Mouse (Mus musculus) heart, postnatal 4 days (tissue): ENCODE results near the gene Grik4. TPM values are rescaled to one million over a fixed set of nuclear protein-coding genes. Genes with fewer than 3 reads are reported as not detected.
"Not testable (repeated sequence)": the region's sequence is repeated elsewhere in the genome, so short reads cannot be mapped to it uniquely, and the experiment has no call there.

Experiments
- DNase-seq: peaks from one replicate; pipeline ENCODE4 v3.0.0; 2021
- total RNA-seq, 2 experiments: library from RNA; stranded (reverse); gene quantifications; 2 replicates each; pipeline ENCODE4 v1.2.3; 2021

Gene Grik4
- total RNA-seq, 2 experiments from 2014 or later: 0.10 TPM; not detected in 1

- no peak for DNase-seq
These were observed 147.0 kb downstream of the Grik4 start for GRCm38 (mm10) chr9:42797276-42797675.

GRCm38 (mm10) chr9:42795881-42796280, 148.4 kb downstream of the Grik4 start:
- no peak for DNase-seq

DNA sequence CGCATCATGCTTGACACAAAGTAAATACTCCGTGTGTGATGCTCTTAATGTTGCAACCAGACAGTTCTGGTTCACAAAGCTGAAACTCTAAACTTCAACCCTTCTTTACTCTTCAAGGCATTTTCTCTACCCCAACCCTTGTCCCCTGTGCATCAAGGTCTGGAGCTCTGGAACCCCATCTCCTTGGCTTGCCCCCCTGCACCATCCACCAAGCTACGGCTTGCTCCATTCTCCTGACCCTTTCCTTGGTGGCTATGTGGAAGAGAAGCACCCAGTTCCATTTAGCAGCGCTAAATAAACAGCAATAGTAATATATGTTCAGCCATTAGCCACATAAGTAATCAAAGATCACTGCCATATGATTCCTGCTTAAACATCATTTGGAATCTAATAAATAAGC, 150.3 kb downstream of the Grik4 start:
- DNase-seq: no peak

GRCm38 (mm10) chr9:42793581-42793980, 150.7 kb downstream of the Grik4 start:
- DNase-seq: no peak

DNA sequence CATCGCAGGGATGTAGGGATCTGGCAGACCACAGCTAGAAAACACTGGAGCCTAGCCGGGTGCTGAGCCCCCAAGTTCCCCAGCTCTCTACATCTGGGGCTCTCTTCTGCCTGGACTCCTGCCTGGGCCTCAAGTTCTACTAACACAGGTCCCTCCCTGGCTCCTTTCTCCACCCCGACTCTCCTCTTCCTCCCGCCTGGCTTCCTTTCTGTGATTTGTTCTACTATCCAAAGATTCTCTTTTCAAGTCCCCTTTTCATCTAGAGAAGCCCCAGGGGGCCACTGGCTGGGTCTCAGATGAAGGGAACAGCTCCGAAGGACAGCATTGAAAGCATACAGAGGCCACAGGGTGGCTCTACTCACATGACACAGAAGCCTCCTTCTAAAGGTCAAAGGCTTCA, 151.9 kb downstream of the Grik4 start:
- no peak for DNase-seq

GRCm38 (mm10) chr9:42791779-42792178, 152.5 kb downstream of the Grik4 start:
- DNase-seq: no peak

- no peak for DNase-seq
These were observed 152.9 kb downstream of the Grik4 start for GRCm38 (mm10) chr9:42791346-42791745.

DNA sequence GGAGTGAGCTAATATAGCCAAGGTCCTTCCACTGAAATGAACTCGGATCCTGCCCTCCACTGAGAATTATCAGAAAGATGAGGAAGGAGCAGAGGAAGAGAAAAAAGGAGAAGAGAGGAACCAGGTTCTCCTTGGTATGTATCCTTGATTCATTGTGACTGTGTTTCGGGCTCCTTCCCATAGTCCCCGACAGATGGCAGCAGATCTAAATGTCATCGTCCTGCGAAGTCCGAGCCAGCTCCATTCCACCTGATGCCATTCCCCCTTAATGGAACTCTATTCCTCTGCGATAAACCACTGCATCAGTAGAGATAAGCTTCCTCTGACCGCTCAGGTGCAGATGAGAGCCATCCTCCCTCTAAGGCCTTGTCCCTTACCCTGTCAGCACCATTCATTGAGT, 155.8 kb downstream of the Grik4 start:
- peak; percentile 63 for DNase-seq

GRCm38 (mm10) chr9:42786882-42787281, 157.4 kb downstream of the Grik4 start:
- no peak for DNase-seq

GRCm38 (mm10) chr9:42786286-42786685, 158.0 kb downstream of the Grik4 start:
- DNase-seq: no peak

DNA sequence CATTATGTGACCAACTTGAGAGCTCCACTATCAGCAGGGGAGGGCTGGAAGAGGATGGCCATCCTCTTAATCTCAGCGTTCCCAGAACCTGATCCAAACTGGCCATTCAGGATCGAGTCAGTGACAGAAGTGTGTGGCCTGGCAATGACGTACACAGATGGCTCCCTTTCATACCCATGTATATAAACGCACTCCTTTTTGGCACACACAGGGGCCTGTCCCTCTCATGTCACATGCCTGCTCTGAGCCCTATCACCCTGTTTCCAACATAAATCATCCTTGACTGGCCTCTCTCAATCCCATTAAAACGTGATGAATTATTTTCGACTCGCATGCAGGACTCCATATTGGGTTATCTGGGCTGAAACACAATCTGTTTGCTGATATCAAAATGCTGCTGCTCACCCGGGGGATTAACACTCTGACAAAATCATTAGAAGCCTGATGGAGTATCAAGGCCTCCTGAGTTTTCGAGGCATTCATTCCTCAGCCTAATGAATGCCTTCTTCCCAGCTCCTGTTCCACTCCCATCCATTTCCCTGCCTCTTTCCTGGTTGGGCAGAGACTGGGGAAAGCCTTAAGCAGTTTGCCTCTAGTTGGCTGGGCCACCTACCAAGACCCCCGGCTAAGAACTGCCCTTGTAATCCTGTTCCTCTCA, 159.0 kb downstream of the Grik4 start:
- no peak for DNase-seq

GRCm38 (mm10) chr9:42783248-42783903, 160.9 kb downstream of the Grik4 start:
- no peak for DNase-seq

DNA sequence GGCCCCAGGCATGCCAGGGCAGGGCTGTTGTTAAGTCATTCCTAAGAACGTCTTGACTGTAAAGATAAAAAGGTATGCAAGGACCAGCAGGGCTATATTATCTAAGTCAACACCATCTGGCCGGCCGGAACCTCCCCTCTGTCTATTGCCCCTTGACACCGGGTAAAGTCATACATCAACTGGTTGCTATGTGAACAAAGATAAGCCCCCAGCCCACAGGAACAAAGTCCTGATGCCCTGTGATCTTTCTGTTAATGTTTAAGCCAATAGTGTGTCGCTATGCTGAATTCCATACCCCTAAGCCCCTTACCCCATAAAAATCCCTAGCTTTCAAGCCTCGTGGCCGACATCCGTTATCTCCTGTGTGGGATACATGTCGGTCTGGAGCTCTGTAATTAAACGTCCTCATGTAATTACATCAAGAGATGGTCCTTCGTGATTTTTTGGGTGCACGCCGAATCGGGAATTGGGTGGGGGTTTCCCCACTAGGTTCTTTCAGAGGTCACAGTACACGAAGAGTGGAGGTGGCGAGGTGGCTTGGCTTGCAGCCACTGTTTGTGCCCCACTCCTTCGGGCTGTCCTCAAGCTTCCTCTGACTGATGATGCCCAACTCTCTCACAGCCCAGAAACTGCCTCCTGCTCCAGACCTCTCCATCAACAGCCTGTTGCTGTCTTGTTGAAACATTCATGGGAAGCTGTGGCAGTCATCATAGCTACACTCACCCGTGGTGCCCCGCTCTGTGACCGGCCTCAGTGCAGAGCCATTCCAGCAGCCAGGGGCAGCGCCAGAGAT, 165.6 kb downstream of the Grik4 start:
- not testable (repeated sequence) for DNase-seq

DNA sequence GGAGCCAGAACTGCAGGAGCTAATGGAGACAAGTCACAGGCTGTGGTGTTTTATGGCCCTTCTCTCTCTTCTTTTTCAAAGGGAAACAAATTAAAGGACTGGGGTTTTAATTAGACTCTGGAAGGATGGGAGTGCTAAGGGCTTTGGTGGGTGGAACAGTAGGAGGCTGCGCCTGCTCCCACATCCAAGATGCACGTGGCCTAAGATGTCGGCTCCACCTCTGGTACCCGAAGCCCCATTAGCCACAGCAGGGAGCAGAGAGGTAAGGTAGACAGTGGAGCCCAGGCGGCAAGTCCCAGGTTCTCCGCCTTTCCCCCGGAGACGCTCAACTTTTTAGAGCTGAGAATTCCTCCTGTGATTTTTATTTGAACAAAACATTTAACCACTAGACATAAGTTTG, 166.4 kb downstream of the Grik4 start:
- DNase-seq: no peak

- DNase-seq: no peak
These were observed 167.5 kb downstream of the Grik4 start for GRCm38 (mm10) chr9:42776804-42777203.

DNA sequence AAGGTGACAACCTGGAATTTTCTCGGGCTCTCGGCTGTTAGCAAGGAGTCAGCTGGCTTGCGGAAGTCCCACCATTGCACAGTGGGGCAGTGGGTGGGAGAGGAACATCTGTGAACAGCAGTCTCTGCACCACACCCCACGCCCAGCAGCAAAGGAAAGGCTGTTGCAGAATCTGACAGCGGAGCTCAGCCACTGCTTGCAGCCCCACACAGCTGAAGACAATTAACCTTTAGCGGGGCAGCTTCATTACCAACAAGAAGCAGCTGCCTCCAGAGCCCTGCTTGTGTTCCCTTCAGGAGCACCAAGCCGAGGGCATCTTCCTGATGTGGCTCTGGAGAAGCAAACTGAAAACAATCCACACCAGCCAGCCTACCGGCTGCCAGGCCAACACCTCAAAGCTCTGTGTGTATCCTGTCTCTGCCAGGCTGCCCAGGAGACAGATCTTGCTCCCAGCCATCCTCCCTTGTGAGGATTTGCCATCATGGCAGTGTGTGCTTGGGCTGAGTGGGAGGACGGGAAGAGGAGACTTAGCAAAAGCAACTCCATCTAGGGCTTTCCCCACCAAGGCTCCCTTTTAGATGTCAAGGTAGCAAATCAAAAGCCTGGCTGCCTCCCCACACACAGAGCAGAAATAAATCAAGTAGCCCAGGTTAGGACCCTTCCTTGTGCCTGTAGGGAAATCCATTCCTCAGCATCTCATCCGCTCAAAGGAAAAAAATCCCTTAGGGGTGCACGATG, 179.3 kb downstream of the Grik4 start:
- peak; percentile 7 for DNase-seq

DNA sequence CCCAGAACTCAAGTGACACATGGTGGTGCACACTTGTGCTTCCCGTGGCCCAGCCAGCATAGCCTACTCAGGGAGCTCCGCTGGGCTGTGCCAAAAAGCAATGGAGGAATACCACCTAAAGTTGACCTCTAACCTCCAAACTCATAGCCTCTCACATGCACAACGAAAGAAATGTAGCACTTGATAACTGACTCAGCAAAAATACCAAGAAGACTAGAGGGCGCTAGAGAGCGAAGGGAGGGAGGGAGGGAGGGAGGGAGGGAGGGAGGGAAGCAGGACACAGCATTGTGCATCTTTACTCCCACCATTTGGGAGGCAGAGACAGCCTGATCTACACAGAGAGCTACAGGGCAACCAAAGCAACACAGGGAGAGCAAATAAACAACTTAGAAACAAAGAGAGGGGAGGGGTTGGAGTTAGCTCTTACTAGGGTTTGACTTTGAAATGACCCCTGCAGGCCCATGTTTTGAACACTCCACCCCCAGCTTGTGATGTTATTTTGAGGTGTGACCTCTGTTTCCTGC, 185.5 kb downstream of the Grik4 start:
- no peak for DNase-seq

DNA sequence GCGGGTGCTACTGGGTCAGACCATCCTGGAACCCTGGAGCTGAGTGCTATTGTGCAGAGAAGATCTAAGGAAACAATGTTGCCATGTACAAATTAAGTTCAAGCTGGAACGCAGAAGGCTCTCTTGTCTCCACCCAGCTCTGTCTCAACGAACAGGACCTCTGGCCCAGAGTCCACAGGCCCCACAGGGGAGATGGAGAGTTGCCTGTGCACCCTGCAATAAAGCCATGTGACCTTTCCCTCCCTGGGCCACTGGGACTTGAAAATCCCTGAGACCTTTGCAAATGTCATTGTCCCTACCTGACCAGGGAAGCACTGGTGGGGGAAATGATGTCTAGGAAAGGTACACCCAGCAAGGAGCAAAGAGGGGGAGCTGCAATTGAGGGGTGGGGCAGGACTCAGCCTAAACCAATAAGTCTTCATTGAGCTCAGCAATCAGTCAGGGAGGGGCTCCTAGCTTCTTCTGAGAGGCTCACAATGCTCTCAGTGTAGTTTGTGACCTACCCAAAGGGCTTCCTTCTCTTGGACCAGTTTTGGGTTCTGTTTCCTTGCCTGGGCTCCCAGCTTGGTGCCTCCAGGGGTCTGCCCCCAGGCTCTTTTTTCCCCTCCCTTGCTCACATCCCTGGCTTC, 187.2 kb downstream of the Grik4 start:
- DNase-seq: no peak

DNA sequence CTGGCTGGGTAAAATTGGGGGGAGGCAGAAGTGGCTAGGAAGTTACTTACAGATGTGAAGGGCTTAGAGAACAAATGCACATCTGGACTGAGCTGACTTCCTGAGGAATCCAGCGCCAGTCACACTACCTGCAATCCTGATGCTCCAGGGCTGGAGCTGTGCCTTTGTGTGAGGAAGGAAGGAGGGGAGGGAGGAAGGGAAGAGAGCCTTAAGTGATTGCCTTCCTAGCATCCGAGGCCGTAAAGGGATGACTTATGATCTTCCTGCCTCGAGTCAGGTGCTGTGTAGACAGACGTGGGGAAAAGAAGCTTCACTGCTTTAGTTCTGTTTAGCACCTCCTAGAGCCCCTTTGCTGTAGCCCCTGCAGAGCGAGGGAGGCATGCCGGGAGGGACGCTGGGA, 189.6 kb downstream of the Grik4 start:
- DNase-seq: no peak

DNA sequence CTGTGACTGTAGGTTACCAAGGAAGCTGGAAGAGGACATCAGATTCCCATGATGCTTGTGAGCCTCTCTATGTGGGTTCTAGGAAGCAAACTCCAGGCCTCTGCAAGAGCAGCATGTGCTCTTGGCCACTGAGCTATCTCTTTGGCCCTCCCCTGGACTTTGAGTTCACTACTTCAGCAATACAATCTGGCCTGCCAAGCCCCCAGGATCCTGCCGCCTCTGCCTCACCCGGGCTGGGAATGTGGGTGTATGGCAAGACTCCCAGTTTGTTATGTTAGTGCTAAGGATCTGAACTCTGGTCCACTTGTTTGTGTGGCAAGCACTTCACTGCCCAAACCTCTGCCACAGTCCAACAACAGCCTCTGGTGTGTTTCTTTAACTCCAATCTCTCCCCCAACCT, 193.1 kb downstream of the Grik4 start:
- DNase-seq: no peak

DNA sequence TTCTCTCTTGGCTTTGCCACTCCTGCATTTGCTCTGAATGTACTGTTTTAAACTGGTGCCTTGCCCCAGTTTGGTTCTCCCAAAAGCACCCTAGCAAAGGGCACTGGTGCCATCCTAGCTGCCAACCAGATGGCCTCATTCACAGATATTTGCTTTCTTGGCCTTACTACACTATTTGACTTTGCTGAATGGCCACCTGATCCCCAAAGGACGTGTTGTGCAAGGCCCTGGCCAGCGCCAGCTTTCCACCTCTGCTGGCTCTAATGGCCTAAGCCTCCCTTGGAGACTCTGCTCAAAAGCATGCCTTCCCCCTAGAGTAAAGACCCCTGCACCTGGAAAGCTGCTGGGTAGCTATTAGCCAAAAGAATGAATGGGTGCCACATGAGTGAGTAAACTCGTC, 194.1 kb downstream of the Grik4 start:
- no peak for DNase-seq

GRCm38 (mm10) chr9:42745982-42746381, 198.3 kb downstream of the Grik4 start:
- DNase-seq: no peak
